Mouse (Mus musculus) adrenal gland, adult 2 months (tissue): ENCODE measurements at regions not wholly inside any gene's neighbourhood (a gene's known extent, or its start where the extent isn't known, plus 50 kb on each side); places are given as distances from the start of the nearest gene placed in this dataset.
A peak's percentile ranks its signal among the peaks of the same experiment; 100 is the strongest.

Source experiments
- DNase-seq: peaks from one replicate; pipeline ENCODE4 v3.0.0; 2021

- no peak for DNase-seq
Observed at GRCm38 (mm10) chr19:59395739-59396138, 50.2 kb upstream of the Pdzd8 start.

DNA sequence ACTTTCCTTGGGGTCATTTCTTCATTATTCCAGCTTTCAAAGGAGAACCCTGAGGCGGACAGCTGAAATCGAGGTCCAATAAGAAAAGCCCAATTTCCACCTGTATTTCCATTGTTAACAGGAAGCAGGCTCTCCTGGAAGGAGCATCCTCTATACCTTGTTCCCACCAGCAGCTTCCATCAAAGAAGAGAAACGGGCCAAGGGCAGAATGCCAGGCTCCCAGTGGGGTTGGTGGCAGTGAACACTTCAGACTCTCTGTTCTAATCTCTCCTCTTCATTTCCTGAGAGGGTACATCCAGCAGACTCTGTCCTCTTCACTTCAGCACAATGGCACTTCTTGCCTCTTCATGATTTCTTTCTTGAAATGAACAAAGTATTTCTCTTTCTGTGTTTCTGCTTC lies 50.9 kb upstream of the Pdzd8 start:
- no peak for DNase-seq

DNA sequence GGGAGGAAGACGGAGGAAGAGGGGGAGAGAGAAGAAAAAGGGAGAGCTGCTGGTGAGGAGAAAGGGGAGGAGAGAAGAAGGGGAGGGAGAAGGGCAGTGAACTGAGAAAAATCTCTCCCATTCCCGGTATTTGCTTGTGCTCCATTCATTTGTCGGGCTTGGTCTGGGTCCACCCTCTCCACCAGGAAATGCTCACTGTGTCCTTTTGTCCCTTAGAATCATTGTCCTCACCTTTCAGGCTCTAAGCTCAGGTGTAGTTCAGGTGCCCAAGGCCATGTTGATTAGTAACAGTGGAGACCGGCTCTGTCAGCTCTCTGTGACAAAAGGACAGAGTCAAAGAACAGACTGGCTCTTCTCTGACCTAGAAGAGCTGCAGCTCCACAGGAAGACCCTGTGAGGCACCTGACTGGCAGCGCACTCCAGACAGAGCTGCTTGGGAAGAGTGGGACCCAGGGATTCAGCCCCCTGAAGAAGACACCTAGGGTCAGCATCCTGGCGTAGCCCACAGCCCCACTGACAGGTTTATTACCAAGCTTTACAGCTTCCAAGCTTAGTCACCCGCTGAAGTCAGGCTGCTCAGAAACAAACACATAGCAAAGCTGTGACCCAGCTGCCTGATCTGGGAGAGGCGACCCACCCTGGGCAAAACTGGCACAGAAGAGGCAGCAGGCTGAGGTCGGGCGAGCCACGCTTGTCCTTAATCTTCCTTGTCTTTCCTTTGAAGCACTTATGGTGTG lies 54.4 kb upstream of the Pdzd8 start:
- DNase-seq: peak; percentile 3

DNA sequence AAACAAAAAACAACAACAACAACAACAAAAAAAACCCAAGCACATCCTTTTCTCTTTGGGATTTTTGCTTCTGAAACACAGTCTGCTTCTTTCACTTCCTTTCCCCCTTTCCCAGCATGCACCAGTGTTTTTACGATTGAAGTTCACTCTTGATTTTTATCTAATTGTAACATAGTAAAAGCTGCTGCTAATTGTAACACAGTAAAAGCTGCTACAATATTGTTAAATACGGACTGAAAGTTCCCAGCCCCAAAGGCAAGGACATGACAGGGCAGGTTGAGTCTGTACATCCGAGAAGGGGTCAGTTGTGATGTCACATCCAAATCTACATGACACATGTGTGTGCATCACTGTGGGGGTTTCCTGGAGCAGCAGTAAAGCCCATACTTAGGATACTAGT lies 55.7 kb upstream of the Pdzd8 start:
- DNase-seq: no peak

- DNase-seq: no peak
Observed at GRCm38 (mm10) chr19:59402097-59402496, 56.1 kb upstream of the Emx2 start.

- DNase-seq: no peak
Observed at GRCm38 (mm10) chr19:59404082-59404481, 54.1 kb upstream of the Emx2 start.

GRCm38 (mm10) chr19:59404766-59405165 lies 53.4 kb upstream of the Emx2 start:
- DNase-seq: no peak

GRCm38 (mm10) chr19:59405616-59406015 lies 52.6 kb upstream of the Emx2 start:
- no peak for DNase-seq

- peak; percentile 23 for DNase-seq
Observed at GRCm38 (mm10) chr19:59408094-59408493, 50.1 kb upstream of the Emx2 start.
